Mouse (Mus musculus) kidney, postnatal 10 days (tissue): Measurements from ENCODE around the gene Vasn.

Source experiments
- DNase-seq: peaks from one replicate; pipeline ENCODE4 v3.0.0; 2021; ENCODE audit warnings: mixed read lengths

The Vasn gene

DNA sequence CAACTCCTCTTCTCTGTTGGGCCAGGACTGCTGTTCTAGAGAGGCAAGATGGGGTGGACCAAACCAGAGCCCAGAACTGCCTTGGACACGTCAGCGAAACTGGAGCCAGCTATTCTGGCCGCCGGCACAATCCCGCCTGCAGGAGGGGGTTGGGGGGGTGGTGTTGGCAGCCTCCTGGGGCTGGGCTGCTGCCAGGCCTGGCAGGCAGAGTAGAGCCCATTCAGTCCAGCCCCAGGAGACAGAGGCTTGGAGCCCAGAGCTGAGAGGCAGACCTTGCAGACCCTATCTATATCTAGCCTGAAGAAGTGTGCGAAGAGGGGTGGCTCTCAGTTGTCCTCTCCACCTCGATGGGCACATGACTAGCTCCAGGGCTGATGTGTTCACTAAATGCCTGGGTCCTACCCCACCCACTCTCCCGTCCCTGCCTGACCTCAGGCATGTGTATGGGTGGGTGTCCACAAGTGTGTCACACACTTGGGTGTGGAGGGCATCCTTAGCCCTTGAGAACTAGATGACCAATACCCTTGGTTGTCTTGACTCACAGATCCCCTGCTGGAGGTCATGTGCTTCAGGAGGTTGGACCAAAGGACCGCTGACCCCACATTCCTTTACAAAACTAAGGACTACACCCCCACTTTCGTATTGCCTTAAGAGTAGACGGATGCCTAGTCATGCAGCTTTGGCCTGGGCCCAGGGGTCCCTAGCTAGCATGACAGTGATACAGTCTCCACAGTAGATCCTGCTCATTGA is 4.1 kb downstream of the Vasn start:
- peak; percentile 85 for DNase-seq

DNA sequence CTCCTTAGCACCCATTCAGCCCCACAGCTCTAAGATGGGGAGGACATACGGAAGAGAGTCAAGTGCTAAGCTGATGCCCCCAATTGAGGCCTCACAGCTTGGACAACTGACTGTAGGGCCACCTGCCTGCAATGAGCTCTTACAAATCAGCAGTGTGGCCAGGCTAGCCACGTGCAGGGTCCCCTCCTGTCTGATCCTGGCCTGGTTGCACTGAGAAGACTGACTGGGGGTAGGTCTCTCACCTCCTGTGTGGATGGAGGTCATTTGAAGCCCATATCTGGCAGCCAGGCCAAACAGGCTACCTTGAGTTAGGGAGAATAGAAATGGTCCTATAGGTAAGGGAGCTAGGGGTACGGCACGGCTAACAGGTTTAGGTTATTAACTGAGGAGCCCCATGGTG is 6.1 kb downstream of the Vasn start:
- no peak for DNase-seq

DNA sequence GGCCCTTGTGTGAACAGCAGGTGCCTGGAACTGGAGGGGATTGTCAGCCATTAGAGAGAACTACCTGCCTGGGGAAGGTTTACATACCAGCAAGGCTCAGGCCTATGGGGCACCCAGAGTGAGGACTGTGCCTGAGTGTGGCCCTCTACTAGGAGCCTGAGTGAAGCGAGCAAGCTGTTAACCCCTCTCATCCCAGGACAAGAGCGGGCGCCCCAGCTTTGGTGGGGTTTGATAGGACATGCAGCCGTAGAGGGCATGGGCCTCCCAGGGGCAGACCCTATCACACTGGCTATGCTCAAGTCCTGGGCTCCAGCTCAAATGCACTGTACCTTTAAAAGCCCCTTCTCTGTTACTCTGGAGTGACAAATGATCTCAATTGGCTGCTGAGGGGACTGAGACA is 7.1 kb downstream of the Vasn start:
- DNase-seq, result no peak

DNA sequence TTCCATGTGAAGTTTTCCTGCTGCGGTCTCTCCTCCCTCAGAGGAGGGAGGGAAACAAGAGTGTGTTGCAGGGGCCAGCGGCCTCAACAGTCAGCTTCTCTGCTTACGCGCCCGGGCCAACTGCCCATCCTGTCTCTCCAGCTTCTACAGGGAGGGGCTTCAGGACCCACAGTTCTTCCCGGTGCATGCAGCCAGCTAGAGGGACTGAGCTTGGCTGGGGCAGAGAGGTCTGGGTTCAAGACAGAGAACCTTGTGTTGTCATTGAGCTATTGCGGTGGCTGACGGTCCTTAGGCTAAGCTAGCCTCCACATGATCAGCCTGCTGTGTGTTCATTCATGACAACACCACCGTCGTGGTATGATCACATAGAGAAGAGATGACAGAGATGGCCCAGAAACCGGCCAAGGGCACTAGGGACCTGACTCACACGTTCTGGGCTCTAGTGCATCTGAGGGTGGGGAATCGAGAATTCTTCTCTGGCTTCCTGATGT is 8.0 kb downstream of the Vasn start:
- DNase-seq, result peak; percentile 71

DNA sequence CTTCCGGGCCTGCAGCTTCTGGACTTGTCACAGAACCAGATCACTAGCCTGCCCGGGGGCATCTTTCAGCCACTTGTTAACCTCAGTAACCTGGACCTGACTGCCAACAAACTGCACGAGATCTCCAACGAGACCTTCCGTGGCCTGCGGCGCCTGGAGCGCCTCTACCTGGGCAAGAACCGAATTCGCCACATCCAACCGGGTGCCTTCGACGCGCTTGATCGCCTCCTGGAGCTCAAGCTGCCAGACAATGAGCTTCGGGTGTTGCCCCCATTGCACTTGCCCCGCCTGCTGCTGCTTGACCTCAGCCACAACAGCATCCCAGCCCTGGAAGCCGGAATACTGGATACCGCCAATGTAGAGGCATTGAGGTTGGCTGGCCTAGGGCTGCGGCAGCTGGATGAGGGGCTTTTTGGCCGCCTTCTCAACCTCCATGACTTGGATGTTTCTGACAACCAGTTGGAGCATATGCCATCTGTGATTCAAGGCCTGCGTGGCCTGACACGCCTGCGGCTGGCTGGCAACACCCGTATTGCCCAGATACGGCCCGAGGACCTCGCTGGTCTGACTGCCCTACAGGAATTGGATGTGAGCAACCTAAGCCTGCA is 8.8 kb downstream of the Vasn start:
- no peak for DNase-seq

DNA sequence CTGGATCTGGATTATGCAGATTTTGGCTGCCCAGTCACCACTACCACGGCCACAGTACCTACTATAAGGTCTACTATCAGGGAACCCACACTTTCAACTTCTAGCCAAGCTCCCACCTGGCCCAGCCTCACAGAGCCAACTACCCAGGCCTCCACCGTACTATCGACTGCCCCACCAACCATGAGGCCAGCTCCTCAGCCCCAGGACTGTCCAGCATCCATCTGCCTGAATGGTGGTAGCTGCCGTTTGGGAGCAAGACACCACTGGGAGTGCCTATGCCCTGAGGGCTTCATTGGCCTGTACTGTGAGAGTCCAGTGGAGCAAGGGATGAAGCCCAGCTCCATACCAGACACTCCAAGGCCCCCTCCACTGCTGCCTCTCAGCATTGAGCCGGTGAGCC is 9.5 kb downstream of the Vasn start:
- no peak for DNase-seq

DNA sequence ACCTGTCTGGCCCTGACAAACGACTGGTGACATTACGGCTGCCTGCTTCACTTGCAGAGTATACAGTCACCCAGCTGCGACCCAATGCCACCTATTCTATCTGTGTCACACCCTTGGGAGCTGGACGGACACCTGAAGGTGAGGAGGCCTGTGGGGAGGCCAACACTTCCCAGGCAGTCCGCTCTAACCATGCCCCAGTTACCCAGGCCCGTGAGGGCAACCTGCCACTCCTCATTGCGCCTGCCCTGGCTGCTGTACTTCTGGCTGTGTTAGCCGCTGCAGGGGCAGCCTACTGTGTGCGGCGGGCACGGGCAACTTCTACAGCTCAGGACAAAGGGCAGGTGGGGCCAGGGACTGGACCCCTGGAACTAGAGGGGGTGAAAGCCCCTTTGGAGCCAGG is 10.0 kb downstream of the Vasn start:
- no peak for DNase-seq

DNA sequence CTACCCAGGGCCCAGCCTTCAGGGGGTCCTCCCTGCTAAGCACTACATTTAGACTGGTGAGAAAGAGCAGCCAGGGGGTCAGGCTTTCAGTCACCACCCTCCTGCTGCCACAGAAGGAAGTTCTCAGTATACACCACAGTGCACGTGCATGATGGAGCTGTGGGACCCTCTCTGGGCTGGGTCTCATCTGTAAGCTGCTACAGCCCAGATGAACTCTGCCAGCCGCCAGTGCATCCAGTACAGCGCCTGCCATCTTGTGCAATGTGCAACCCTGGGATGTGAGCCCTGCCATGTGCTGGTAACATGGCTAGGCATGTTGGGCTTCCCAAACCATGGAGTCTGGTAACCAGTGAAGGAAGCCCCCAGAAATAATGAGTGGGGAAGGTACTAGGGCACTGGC is 10.4 kb downstream of the Vasn start:
- no peak for DNase-seq

DNA sequence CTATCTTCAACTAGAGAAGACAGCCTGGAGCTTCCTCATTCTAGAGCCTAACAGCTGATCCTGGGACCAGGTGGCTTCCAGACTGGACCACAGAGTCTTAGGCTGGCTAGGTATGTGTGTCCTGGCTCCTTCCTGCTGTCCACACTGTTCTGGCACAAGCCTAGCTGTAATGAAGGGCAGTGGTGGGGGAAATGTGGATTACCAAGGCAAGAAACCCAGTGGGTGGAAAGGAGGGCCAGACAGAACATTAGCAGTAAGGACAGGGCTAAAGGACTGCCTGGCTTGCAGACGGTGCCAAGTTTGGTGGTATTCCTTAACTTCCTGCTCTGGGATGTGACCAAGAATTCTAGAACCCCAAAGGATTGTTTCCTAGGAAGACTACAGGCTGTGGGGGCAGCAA is 11.3 kb downstream of the Vasn start:
- no peak for DNase-seq

DNA sequence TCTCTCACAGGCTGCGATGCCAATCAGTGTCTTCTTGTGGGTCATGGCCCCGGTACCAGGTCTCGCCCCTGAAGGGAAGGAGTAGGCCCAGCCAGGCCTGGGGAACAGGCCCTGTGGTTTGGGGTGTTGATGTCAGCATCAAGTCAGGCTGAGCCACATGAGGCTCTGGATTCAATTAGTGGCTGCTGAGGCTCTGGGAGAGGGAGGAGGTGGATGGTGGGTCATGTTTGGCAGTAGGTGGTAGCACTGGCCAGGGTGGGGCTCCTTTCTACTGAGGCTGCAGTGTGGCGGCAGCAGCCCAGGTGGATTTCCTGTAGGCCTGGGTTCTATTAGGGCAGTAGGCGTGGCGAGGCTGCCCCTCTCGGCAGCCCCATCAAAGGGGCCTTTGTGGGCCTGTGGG is 11.9 kb downstream of the Vasn start:
- no peak for DNase-seq

DNA sequence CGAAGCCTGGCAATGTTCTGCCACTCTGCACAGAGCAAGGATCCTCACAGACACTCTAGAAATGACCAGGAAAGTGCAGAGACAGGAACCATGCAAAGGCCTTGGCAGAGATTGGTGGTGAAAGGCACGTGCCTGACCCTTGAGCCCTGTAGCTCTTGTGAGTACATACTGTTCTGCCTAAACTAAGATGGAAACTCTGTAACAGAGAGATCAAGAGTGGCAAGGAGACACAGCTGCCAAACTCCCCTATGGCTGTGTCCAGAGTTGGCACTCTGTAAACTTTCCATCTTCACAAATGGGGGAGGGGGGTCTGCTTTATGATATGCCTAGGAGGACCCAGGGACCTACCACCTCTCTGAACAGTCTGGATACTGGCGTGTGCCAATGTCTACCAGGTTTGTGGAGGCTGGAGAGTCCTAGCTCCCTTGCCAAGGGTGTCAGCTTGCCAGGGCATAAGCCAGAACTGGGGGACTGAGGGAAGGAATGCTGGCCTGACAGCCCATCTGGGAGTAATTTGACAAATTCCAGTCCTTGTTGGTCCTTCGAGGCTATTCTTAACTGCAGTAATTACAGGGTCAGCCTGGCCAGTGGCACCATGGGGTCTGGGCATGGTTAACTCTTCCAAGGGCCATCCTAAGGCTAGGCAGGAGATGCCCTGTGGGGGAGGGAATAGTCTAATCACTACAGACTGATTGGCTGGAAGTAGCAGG is 13.1 kb downstream of the Vasn start:
- no peak for DNase-seq

DNA sequence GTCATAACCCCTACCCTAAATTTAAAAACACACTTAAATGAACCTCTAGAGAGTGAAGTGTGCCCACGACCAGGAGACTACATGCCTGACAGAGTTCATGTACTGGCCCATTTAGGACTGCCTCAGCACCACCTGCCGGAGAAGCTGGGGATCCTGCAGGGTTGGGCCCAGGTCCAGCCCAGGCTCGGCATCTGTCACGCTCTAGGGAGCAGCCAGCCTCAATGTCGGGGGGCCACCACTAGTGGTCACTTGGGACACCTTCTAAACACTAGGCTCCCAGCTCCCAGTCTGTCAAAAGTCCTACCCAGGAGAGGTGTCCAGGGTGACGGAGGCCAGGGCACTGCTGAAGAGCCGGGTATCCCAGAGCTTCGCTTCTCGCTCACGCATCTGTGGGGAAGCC is 15.0 kb downstream of the Vasn start:
- peak; percentile 76 for DNase-seq

DNA sequence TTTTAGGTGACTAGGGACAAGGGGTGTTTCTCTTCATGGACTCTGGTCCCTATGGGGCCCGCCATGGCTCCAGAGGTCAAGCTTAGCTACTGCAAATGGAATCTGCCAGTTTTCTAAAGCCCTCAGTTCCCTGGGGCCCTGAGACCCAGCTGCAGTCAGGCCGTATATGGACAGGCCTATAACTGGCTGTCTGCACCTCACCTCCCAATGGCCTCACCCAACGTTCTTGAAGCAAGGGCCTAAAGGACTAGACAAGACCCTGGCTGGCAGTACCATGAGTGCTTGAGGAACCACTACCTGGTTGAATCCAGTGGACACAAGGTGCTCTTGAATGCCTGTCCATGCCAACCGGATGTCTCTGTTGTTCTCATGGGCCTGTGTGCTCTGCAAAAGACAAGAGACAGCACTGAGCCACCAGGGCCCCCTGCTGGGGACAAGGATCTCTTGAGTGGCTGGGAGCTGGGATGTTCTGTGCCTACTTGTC is 15.6 kb downstream of the Vasn start:
- DNase-seq, result peak; percentile 68

DNA sequence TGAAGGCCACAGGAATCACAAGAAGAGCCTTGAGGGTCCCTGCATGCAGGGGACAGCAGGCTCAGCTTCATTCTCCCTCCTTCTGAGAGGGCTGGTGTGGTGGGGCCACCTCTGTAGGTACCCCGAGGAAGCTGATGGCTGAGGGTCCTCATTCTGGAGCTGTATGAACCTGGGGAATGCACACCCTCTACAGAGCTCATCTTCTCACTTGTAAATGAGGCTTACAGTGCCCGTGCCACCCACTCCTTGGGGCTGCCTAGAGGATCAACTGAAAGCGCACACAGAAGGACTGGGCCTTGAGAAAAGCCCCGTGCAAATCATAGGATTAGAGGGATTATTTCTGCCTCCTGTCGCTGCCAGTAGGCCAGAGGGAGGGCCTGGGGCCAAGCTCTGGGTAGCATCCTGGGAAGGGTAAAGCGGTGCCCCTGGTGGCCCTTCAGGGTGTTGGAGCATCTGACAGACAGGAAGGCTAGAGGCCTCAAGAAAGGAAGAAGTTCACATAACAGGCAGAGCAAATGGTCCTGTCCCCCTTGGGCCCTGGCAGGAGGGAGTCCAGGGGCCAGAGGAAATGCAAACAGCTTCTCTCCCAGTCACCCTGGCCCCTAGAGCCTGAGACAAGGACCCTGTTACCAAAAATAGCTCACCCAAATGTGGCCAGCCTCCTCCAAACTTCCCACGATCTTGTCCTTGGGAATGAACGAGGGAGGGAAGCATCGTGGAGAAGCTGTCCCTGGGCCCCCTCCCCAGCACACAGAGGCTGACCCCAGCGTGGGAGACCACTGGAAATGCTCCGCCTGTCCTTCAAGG is 16.2 kb downstream of the Vasn start:
- DNase-seq, result peak; percentile 53

DNA sequence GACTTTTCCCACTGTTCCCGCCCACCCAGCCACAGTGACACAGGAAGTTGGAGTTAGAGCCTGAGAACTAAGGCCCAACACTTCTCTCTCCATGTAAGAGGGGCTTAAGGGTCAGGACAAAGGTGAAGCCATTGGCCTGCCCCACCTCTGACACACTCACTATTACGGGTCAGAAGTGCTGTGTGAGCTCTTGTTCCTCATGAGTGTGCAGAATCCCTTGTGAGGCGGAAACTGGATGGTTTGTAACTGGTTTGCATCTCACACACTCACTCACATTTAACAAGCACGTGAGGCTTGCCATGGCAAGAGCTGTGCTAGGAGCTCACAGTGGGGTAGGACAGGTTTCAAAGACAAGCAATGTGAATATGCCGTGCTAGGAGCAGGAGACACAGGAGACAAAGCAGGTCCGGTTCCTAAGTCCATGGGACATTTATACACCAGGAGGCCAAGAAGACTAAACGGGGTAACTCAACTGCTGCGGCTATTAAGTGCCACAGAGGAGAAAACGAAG is 16.9 kb downstream of the Vasn start:
- DNase-seq, result no peak

DNA sequence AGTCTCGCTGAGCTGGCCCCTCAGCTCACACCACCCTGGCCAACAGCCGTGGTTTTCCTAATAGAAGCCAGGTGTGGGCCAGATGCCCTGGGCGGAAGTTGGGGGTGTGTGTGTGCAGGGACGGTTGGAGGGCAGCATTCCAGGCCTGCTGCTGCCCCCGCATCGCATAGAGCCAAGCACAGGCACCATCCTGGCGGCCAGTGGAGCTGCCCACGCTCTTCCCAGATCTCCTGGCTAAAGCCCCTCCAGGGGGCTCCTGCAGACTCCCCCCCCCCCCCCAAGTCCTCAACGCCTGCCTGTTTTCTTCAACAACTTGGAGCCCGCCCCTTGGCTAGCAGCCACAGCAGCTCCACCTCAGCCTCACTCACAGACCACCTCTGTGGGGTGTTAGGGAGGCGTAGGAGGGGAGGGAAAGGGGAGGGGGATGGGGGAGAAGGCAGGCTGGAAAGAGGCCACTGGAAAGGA is 19.1 kb downstream of the Vasn start:
- DNase-seq, result peak; percentile 52

DNA sequence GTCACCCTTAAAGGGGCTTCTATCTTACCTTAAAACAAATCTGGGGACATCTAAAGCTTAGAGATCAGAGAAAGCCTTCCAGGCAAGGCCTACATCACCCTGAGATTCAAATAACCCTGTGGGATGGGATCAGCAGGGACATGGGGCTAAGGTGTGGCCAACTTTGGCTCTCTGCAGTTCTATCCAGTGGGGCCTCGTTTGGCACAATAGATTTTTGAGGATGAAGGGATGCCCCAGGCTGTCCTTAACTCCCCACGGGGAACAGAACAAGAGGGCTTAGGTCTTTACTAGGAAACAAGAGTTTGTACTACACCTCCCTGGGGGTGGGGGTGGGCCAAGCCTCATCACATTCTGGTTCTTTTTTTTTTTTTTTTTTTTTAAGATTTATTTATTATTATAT is 19.6 kb downstream of the Vasn start:
- no peak for DNase-seq

DNA sequence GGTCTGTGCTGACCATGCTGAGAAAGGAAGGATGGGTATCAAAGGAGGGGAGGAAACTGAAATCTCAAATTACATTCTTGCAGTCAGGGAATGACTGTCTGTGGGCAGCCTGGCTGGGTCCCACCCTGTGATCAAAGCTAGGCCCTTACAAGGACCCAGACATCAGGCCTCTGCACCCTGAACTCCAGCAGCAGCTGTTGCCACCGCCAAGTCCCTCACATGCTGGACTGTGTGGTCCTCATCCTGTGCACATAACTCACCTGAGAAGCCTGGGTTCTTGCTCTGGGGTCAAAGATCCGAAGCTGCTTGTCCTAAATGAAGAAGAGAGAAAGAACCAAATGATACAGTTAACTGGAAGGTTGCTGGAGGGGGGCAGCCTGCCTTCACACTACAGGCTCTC is 21.9 kb downstream of the Vasn start:
- no peak for DNase-seq

DNA sequence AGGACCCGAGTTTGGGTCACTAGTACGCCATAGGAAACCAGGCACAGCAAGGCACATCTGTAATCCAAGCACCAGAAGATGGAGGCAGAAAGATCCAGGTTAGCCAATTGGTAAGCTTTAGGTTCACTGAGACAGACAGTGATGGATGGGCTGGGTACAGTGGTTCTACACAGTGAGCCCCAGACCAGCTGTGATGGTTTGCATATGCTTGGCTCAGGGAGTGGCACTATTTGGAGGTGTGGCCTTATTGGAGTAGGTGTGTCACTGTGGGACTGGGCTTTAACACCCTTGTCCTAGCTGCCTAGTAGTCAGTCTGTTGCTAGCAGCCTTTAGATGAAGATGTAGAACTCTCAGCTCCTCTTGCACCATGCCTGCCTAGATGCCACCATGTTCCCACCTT is 24.1 kb downstream of the Vasn start:
- no peak for DNase-seq

DNA sequence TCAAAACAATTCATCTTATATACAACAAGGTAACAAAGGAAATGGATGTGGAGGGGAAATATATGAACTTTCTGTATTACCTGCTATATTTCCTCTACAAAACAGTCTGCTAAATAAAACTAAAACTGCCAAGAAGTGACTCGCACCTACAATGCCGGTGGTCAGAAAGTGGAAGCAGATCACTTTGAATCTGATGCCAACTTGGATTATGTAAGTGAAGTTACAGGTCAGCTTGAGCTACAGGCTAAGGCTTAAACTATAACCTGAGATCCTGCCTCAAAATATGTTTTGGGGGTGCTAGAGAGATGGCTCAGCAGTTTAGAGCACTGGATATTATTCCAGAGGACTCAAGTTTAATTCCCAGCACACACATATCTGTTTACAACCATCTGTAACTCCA is 26.0 kb downstream of the Vasn start:
- no peak for DNase-seq

DNA sequence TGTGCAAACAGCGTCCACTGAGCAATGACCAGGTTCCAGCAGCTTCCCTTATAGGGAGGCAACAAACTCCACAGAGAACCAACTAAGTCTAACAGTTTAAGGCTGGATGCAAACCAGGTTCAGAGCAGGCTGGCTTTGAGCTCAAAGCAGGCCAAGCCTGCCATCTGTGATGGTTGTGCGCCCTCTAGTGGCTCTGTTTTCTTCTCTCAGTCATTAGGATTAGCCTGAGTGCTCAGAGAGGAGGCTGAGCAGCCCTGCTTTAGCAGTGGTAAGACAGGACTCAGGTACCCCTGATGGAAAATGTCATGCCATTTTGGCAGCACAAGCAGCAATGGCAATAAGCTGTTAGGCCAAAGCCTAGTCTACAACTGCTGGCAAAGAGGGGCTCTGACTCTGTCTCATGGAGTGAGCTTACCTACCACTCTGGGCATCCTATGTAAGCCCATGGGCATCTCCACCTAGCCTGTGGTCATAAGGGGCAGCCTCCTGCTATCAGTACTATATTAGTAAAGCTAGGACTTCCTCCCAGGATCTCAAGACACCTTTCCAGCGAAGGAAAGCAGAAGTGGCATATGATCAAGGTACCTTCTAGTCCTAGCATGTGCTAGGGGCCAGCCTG is 27.6 kb downstream of the Vasn start:
- peak; percentile 95 for DNase-seq

DNA sequence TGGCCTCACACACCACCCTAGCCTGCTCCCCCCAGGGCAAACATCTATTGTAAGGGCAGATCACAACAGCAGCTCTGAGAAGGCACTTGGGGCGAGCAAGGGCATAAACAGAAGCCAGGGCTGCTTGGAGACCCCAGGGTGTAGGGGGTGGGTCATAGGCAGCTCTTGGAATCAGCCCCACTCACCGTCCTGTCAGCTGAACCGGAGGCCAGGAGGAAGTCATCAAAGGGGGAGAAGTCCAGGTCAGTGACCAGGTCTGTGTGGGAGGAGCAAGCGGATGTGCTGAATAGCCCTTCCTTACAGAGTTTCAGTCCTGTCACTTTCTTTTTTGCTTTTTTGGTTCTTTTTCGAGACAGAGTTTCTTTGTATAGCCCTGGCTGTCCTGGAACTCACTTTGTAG is 30.6 kb downstream of the Vasn start:
- DNase-seq, result no peak
